Mouse (Mus musculus): ENCODE measurements around the gene 3110082J24Rik. TPM values are rescaled to one million over a fixed set of nuclear protein-coding genes. Genes with fewer than 3 reads are reported as not detected.

The 3110082J24Rik gene
- total RNA-seq (2018; cell fraction: chromatin; rRNA removed): not detected
- total RNA-seq (2018; cell fraction: cytosol; rRNA removed): not detected
- total RNA-seq (2018; cell fraction: nucleus; rRNA removed): not detected
- not detected in 3 replicates for polyA plus RNA-seq (2018)

- no peaks in the 10 kb centered on the region for H3K79me2 ChIP-seq (ENCODE audit: inconsistent target)
- no peak within 1 kb of the TSS for H3K4me3 ChIP-seq (ENCODE audit: inconsistent target)
- no peaks in the 10 kb centered on the region for H3K36me3 ChIP-seq (ENCODE audit: inconsistent target)
- no peak within 1 kb of the TSS for H3K27ac ChIP-seq
- 9% methylated on average over 27 of the region's 29 CpGs for WGBS (ENCODE audit: missing documents)
These were observed at the start of gene 3110082J24Rik for GRCm38 (mm10) chr5:30105668-30106300. Gene 3110082J24Rik, minus strand, starts transcription at chr5:30106086.

- peaks cover 4% of the 10 kb centered on the region; the same call in 1 of the 2 replicates for H3K36me3 ChIP-seq (ENCODE audit: inconsistent target)
- WGBS (ENCODE audit: missing documents): under 1% methylated on average over 31 of the region's 31 CpGs
- H3K79me2 ChIP-seq (ENCODE audit: inconsistent target): peaks cover 96% of the 10 kb centered on the region
- peak overlapping the region; percentile 100 for H3K4me3 ChIP-seq (ENCODE audit: inconsistent target)
- H3K27ac ChIP-seq: peak overlapping the region; percentile 90
These were observed 49.5 kb upstream of the 3110082J24Rik start for GRCm38 (mm10) chr5:30155395-30155792.

DNA sequence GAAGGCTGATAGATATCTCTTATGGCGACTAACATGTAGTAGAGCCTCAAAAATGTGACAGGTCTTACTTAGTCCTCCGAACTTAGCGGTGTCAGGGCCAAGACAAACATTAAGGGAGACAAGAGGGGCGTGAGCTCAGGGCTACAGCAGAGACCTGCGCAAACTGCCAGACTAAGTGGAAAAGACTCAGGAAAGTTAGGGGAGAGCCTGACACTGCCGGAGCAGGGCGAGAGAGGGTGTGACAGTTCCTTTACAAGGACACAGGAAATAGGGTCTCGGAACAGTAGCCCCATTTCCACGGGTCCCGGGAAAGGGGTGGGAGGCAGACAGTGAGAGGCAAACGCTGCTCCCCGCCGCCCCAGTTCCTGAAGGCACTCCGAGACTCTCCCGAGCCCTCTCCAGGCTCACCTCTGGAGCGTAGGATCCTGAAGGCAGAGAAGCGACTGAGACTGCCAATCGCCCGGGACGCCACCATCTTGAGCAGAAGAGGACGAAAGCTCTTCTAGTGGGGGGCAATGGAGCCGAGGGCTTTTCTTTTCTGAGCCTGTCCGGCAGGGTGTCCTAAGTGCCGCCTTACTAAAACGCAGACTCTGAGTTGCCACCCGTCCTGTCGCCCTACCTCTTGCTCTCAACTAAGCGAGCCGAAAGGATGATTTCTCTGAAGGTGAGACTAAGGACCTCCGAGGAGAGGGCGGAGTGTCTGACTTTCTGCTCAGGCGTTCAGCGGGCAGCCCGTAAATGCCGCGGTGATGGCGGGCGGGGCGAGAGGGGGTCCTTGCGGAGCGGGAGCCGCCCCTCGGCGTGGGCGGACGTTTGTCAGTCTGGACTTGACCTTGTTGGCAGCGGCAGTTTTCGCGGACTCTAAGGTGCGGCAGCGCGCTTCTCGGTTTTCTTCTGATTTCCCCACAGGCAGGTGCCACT, 48.8 kb upstream of the 3110082J24Rik start, which contains the start of the genes Hadha and Hadhb:
TSS of gene Hadha (minus strand) at position 689 of the 921 bp plus-strand sequence.
TSS of gene Hadhb (plus strand) at position 775 of the 921 bp plus-strand sequence.
- under 1% methylated on average over 53 of the region's 53 CpGs for WGBS (ENCODE audit: missing documents)
- peaks cover 96% of the 10 kb centered on the region for H3K79me2 ChIP-seq (ENCODE audit: inconsistent target)
- no peaks in the 10 kb centered on the region for H3K36me3 ChIP-seq (ENCODE audit: inconsistent target)
- peak within 1 kb of the TSS; percentile 90 for H3K27ac ChIP-seq
- H3K4me3 ChIP-seq (ENCODE audit: inconsistent target): peak within 1 kb of the TSS; percentile 100

- WGBS (ENCODE audit: missing documents): 27% methylated on average over 4 of the region's 4 CpGs
- Histone ChIP-seq H3K27ac (peak overlapping the region; percentile 90), H3K79me2 (ENCODE audit: inconsistent target) (peaks cover 96% of the 10 kb centered on the region), H3K4me3 (ENCODE audit: inconsistent target) (peak overlapping the region; percentile 100), H3K36me3 (ENCODE audit: inconsistent target) (no peaks in the 10 kb centered on the region)
These were observed 48.1 kb upstream of the 3110082J24Rik start for GRCm38 (mm10) chr5:30154013-30154412.

DNA sequence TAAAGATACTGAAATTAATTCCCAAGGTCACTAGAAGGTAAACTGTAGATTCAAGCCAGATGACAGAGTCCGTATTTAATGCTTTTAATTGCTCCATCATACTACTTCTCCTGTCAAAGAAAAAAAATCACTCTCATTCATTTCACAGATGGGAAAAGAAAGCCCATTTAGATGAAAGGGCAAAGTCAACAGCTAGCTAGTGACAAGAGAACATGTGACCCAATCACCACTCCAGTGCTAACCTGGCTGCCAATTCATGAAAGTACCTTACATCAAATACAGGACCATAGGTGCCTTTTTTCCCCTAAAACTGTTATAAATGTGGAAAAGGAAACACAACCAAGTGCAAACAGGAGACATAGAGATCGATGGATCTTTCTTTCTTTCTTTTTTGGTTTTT, 47.3 kb upstream of the 3110082J24Rik start:
- no peak overlapping the region for H3K27ac ChIP-seq
- H3K4me3 ChIP-seq (ENCODE audit: inconsistent target): no peak overlapping the region
- 100% methylated on average over 1 of the region's 2 CpGs for WGBS (ENCODE audit: missing documents)
- H3K79me2 ChIP-seq (ENCODE audit: inconsistent target): peaks cover 96% of the 10 kb centered on the region
- H3K36me3 ChIP-seq (ENCODE audit: inconsistent target): no peaks in the 10 kb centered on the region

DNA sequence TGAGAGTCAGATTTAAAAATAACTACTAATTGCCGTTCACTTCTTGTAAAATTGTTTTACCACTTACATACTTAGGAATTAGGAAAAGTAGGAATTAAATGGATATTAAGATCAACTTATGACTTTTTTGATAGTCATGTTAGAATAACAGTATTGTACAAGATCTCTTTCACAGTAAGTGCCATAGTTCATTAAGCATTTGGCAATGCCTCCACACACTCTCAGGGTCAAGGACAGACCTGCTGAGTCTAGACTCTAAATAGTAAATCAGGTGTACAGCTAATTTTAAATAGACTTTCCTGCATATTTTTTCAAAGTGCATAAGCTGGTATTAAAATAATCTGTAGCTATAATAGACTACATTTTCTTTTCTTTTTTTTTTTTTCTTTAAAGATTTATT, 46.5 kb upstream of the 3110082J24Rik start:
- Histone ChIP-seq H3K79me2 (ENCODE audit: inconsistent target) (peaks cover 95% of the 10 kb centered on the region), H3K36me3 (ENCODE audit: inconsistent target) (no peaks in the 10 kb centered on the region), H3K4me3 (ENCODE audit: inconsistent target) (no peak overlapping the region), H3K27ac (no peak overlapping the region)
- 80% methylated on average over 1 of the region's 1 CpGs for WGBS (ENCODE audit: missing documents)

GRCm38 (mm10) chr5:30152007-30152406, 46.1 kb upstream of the 3110082J24Rik start:
- 94% methylated on average over 4 of the region's 4 CpGs for WGBS (ENCODE audit: missing documents)
- H3K4me3 ChIP-seq (ENCODE audit: inconsistent target): no peak overlapping the region
- no peak overlapping the region for H3K27ac ChIP-seq
- H3K79me2 ChIP-seq (ENCODE audit: inconsistent target): peaks cover 91% of the 10 kb centered on the region
- no peaks in the 10 kb centered on the region; the same call in 1 of the 2 replicates for H3K36me3 ChIP-seq (ENCODE audit: inconsistent target)

DNA sequence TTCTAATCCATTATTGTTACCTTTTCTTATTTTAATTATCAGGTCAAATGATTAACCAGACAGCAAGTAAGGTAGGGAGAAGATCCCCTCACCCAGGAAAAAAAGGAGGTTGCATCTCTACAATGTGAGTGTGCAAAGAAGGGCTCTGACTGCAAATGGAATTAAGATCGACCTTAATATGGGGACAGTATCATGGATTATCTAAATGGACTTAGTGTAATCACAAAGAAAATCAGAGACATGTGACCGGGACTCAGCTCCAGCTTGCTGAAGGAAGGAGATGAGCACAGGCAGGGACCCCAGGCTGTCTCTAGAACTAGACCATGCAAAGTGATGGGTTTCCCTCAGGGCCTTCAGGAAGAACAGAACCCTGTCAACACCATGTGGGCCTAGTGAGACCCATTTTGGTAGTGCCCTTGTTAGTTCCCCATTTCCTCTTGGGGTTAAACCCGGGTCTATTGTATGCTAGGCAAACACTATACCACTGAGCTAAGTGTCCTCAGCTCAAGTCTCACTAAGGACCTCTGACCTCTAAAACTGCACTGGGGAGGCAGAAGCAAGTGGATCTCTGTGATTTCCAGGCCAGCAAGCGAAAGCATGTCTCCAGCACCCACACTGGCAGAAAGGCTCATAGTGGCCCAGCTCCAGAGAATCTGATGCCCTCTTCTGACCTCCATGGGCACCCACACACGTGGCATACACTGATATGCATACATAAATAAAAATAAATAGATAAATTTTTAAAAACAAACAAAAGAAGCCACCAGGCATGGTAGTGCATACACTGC, 42.4 kb upstream of the 3110082J24Rik start:
- no peak overlapping the region for H3K27ac ChIP-seq
- 74% methylated on average over 5 of the region's 5 CpGs for WGBS (ENCODE audit: missing documents)
- H3K4me3 ChIP-seq (ENCODE audit: inconsistent target): no peak overlapping the region
- H3K79me2 ChIP-seq (ENCODE audit: inconsistent target): peaks cover 58% of the 10 kb centered on the region
- H3K36me3 ChIP-seq (ENCODE audit: inconsistent target): peaks cover 27% of the 10 kb centered on the region

- peaks cover 40% of the 10 kb centered on the region for H3K79me2 ChIP-seq (ENCODE audit: inconsistent target)
- H3K4me3 ChIP-seq (ENCODE audit: inconsistent target): no peak overlapping the region
- H3K36me3 ChIP-seq (ENCODE audit: inconsistent target): peaks cover 45% of the 10 kb centered on the region
- 93% methylated on average over 6 of the region's 6 CpGs for WGBS (ENCODE audit: missing documents)
- H3K27ac ChIP-seq: no peak overlapping the region
These were observed 40.6 kb upstream of the 3110082J24Rik start for GRCm38 (mm10) chr5:30146526-30146925.

GRCm38 (mm10) chr5:30138193-30138592, 32.3 kb upstream of the 3110082J24Rik start:
- H3K4me3 ChIP-seq (ENCODE audit: inconsistent target): no peak overlapping the region
- no peak overlapping the region for H3K27ac ChIP-seq
- no peaks in the 10 kb centered on the region; the same call in 1 of the 2 replicates for H3K79me2 ChIP-seq (ENCODE audit: inconsistent target)
- 55% methylated on average over 4 of the region's 4 CpGs for WGBS (ENCODE audit: missing documents)
- peaks cover 62% of the 10 kb centered on the region for H3K36me3 ChIP-seq (ENCODE audit: inconsistent target)

GRCm38 (mm10) chr5:30137271-30137670, 31.4 kb upstream of the 3110082J24Rik start:
- 95% methylated on average over 9 of the region's 9 CpGs for WGBS (ENCODE audit: missing documents)
- no peak overlapping the region for H3K27ac ChIP-seq
- H3K36me3 ChIP-seq (ENCODE audit: inconsistent target): peaks cover 59% of the 10 kb centered on the region
- no peaks in the 10 kb centered on the region; the same call in 1 of the 2 replicates for H3K79me2 ChIP-seq (ENCODE audit: inconsistent target)
- no peak overlapping the region for H3K4me3 ChIP-seq (ENCODE audit: inconsistent target)

DNA sequence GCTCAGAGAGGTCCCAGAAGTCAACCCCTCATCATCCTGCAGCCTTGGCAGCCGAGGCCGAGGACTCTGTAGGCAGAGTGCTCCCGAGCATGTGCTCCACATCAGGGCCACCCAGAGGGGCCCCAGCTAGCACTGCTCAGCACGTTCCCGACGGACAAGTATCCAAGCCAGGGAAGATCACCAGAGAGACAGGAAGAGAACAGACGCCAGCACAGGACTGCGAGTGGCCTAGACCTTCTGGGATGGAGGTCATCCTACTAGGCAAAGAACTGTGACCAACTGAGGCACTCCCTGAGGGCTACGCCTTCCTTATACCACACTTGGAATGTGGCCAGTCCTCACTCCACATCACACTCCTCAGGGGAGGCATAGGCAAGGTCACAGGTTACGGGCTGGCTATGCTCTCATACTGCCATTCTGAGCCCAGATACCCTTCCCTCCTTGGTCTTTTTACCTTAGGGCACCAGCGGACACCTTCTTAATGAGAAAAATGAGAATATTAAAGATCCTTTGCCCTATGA, 29.9 kb upstream of the 3110082J24Rik start:
- H3K79me2 ChIP-seq (ENCODE audit: inconsistent target): no peaks in the 10 kb centered on the region; the same call in 1 of the 2 replicates
- WGBS (ENCODE audit: missing documents): 93% methylated on average over 11 of the region's 11 CpGs
- no peak overlapping the region for H3K27ac ChIP-seq
- H3K4me3 ChIP-seq (ENCODE audit: inconsistent target): no peak overlapping the region
- H3K36me3 ChIP-seq (ENCODE audit: inconsistent target): peaks cover 48% of the 10 kb centered on the region

DNA sequence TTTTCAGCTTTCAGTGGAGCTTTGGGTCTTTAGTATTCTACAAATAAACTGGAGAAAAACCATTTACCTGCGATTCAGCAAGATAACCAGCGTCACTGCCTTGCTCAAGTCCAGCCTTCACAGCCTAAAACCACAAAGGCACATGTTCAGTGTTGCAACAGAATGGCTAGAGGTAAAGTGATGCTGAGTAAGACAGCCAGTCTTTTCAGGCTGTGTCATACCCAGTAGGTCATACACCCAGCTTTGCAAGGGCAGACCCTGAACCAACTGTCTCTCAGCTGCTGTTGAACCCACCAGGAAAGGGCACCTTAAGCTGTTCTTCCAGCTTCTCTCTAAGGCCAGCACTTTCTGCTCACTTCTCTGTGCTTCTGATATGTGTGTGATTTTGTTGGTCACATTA, 26.3 kb upstream of the 3110082J24Rik start:
- WGBS (ENCODE audit: missing documents): 48% methylated on average over 2 of the region's 2 CpGs
- no peaks in the 10 kb centered on the region for H3K79me2 ChIP-seq (ENCODE audit: inconsistent target)
- H3K27ac ChIP-seq: no peak overlapping the region
- peaks cover 67% of the 10 kb centered on the region for H3K36me3 ChIP-seq (ENCODE audit: inconsistent target)
- H3K4me3 ChIP-seq (ENCODE audit: inconsistent target): no peak overlapping the region

DNA sequence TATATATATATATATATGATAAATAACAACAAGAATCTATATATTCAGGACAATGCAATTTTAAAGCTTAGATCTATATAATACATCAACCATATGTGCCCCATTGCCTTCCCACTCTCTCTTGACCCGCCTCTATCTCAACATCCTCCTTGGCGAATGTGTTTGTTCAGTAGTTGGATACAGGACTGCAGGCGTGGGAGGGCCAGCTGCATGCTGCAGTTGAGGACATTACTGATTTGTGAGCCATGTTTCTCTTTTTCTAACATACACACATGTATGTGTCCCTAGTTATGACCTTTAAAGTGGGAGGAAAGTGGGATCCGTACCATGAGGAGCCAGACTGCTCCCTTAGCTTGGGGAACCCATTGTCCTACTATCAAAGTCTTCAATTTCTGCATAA, 25.4 kb upstream of the 3110082J24Rik start:
- Histone ChIP-seq H3K4me3 (ENCODE audit: inconsistent target) (no peak overlapping the region), H3K79me2 (ENCODE audit: inconsistent target) (no peaks in the 10 kb centered on the region), H3K36me3 (ENCODE audit: inconsistent target) (peaks cover 76% of the 10 kb centered on the region), H3K27ac (no peak overlapping the region)
- 100% methylated on average over 4 of the region's 4 CpGs for WGBS (ENCODE audit: missing documents)

All from macrophage (primary cell).